Mouse (Mus musculus): ENCODE measurements around the gene Tbc1d8.

DNA sequence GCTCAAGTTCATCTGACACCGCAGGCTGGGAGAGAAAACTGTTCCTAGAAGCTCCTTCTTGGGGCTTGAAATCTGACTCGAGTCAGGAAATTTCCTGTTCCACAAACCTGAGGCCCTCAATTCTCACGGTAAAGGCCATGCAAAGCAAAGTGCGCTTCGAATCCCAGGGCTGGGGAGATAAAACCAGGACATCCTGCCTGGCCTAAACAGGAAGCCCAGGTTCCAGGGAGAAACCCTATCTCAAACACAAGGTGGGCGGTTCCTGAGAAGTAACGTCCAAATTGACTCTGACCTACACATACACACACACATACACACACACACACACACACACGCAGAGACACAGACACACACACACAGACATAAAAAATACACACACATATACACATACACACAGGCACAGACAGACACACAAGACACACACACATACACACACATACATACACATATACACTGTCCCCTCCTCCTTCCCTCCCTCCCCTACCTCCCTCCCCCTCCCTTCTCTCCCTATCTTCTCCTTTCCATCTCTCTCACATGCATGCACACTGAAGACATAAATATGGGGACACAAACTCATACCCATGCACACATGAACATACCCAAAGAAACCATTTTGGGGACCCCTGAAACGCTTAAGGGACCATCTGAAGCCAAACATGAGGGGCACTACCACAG, 24.3 kb downstream of the Tbc1d8 start:
- TF ChIP-seq USF2 (conservative IDR thresholded peaks at IDR 0.05; ENCODE audit: low read depth, low read length) (no peak), JUN (IDR thresholded peaks at IDR 0.05; ENCODE audit: insufficient read depth, low read depth, low read length) (no peak)

Data from CH12.LX (cell line).